In the genomic region with DNA sequence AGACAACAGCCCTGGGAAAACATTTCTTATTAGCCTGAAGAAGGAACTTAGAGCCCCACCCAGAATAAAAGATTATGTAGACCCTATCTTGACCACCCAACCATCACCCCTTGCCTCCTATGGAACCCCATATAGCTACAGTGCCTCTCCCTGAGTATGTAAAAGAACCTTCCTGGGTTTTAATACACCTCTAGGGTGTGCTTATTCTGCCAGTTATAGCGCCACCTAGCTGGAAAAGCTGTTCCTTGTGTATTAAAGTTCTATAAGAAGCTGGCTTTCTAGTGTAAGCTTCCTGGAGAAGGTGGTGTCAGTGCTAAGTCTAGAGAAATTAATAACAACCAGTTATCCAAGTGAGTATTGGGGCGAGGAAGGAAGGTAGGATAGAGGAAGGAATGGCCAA, we compare ENCODE assay signal across 9 mouse cellular contexts.
A peak's percentile ranks its signal among the peaks of the same experiment; 100 is the strongest.
DNase-seq lines count a peak whose midpoint lies in the region; ATAC-seq and TF ChIP-seq lines count a peak whose summit lies in the region.
"Had no signal": no experiment of that assay in that cellular context is flagged by ENCODE, and none has a peak within 500 bp of the region (broad histone marks: within the 10 kb centered on the region; RNA-seq: fewer than 3 reads in every experiment).

No protein-coding gene starts in this region.

- H3K27ac ChIP-seq in heart, embryonic 12.5 days (ENCODE audit: poor library complexity, severe bottlenecking): no peak overlapping the region
- H3K27ac ChIP-seq in heart, embryonic 11.5 days (ENCODE audit: low read depth, low read length): no peak overlapping the region
- H3K27ac ChIP-seq in MEL (ENCODE audit: control insufficient read depth, low read depth, low read length): no peak overlapping the region
- no peak overlapping the region for H3K27ac ChIP-seq in intestine, postnatal 0 days (ENCODE audit: low read depth, low read length)
- H3K27ac ChIP-seq: liver, embryonic 13.5 days had no signal

- peak in 2 of 3 experiments; percentile 16 to 50; a peak in 2 of 6 replicates for TF ChIP-seq CTCF in MEL (IDR thresholded peaks at IDR 0.05 in 2 of 3, conservative IDR thresholded peaks at IDR 0.05 in 1 of 3; ENCODE audit: control insufficient read depth in 1 of 3, insufficient read depth in 1 of 3, low read depth in 2 of 3, low read length in 3 of 3, poor library complexity in 1 of 3, severe bottlenecking in 1 of 3)
- peak; percentile 79 for TF ChIP-seq CTCF in intestine, postnatal 0 days (IDR thresholded peaks at IDR 0.05; ENCODE audit: low read depth)

- no peaks in the 10 kb centered on the region for H3K79me2 ChIP-seq in MEL (ENCODE audit: control insufficient read depth, insufficient read depth, low read length, poor library complexity)

- TF ChIP-seq EP300 in MEL (IDR thresholded peaks at IDR 0.05; ENCODE audit: low read depth in 1 of 2, low read length in 2 of 2): no peak

- intact Hi-C loops in left cerebral cortex, postnatal 4 days (cut with DNase I): no loop called here

- H3K9me3 ChIP-seq in heart, embryonic 12.5 days (replicated peaks): no peaks in the 10 kb centered on the region
- H3K9me3 ChIP-seq in heart, embryonic 11.5 days (replicated peaks; ENCODE audit: control insufficient read depth, low read length): no peaks in the 10 kb centered on the region
- no peaks in the 10 kb centered on the region for H3K9me3 ChIP-seq in MEL (replicated peaks; ENCODE audit: insufficient read depth, low read length)
- no peaks in the 10 kb centered on the region for H3K9me3 ChIP-seq in intestine, postnatal 0 days (ENCODE audit: control insufficient read depth)
- H3K9me3 ChIP-seq: liver, embryonic 13.5 days had no signal

- TF ChIP-seq POLR2A in MEL (IDR thresholded peaks at IDR 0.05; ENCODE audit: control insufficient read depth in 1 of 2, insufficient read depth in 1 of 2, low read depth in 1 of 2, low read length in 2 of 2, poor library complexity in 1 of 2): no peak

- DNase-seq in MEL (ENCODE audit: low read depth, low spot score): peak; percentile 23
- DNase-seq in c-Kit-positive CD71-positive TER-119-negative erythroid progenitor cells, embryonic 14.5 days (ENCODE audit: low read depth): peak; percentile 7
- DNase-seq in left cerebral cortex, postnatal 4 days: peak; percentile 10
- DNase-seq in spleen, postnatal 36 days (ENCODE audit: low spot score in 2 of 2): no peak
- DNase-seq in ovary, postnatal 10 days (ENCODE audit: low spot score): no peak
- DNase-seq: liver, embryonic 13.5 days had no signal

- H3K27me3 ChIP-seq in heart, embryonic 12.5 days (replicated peaks): no peaks in the 10 kb centered on the region
- H3K27me3 ChIP-seq in heart, embryonic 11.5 days (ENCODE audit: control insufficient read depth, insufficient read depth, low read length): no peaks in the 10 kb centered on the region
- H3K27me3 ChIP-seq in MEL (ENCODE audit: control insufficient read depth in 1 of 2, insufficient read depth in 2 of 2, low read length in 2 of 2): no peaks in the 10 kb centered on the region; a peak in 1 of 4 replicates
- no peaks in the 10 kb centered on the region for H3K27me3 ChIP-seq in intestine, postnatal 0 days (replicated peaks; ENCODE audit: control insufficient read depth, insufficient read depth, low read length)
- H3K27me3 ChIP-seq: liver, embryonic 13.5 days had no signal

- 26% methylated on average over 2 of the region's 2 CpGs for WGBS in heart, embryonic 12.5 days
- 23% methylated on average over 2 of the region's 2 CpGs for WGBS in heart, embryonic 11.5 days (ENCODE audit: insufficient replicate concordance)
- 30% methylated on average over 2 of the region's 2 CpGs for WGBS in intestine, postnatal 0 days

- H3K36me3 ChIP-seq in heart, embryonic 12.5 days: no peaks in the 10 kb centered on the region
- peaks cover 3% of the 10 kb centered on the region; the same call in 1 of the 2 replicates for H3K36me3 ChIP-seq in heart, embryonic 11.5 days (ENCODE audit: control insufficient read depth, insufficient read depth, low read length)
- no peaks in the 10 kb centered on the region for H3K36me3 ChIP-seq in MEL (ENCODE audit: control insufficient read depth in 1 of 2, insufficient read depth in 2 of 2, low read length in 2 of 2)
- peaks cover 3% of the 10 kb centered on the region; the same call in 1 of the 2 replicates for H3K36me3 ChIP-seq in intestine, postnatal 0 days (ENCODE audit: control insufficient read depth, insufficient read depth)
- H3K36me3 ChIP-seq: liver, embryonic 13.5 days had no signal

- 0 out of 2 replicates have a peak, but pooled peaks have one; percentile 29 for ATAC-seq in heart, embryonic 12.5 days (ENCODE audit: insufficient number of reproducible peaks, low FRiP score)
- no peak for ATAC-seq in heart, embryonic 11.5 days (replicated peaks; ENCODE audit: insufficient number of reproducible peaks, low FRiP score, low TSS enrichment)
- peak; percentile 45 for ATAC-seq in intestine, postnatal 0 days

- no peak overlapping the region for H3K4me2 ChIP-seq in heart, embryonic 12.5 days
- no peak overlapping the region for H3K4me2 ChIP-seq in heart, embryonic 11.5 days
- H3K4me2 ChIP-seq in intestine, postnatal 0 days (replicated peaks; ENCODE audit: low read depth): no peak overlapping the region
- H3K4me2 ChIP-seq: liver, embryonic 13.5 days had no signal

- peaks cover 8% of the 10 kb centered on the region; the same call in 1 of the 2 replicates for H3K4me1 ChIP-seq in heart, embryonic 12.5 days (replicated peaks)
- peaks cover 6% of the 10 kb centered on the region for H3K4me1 ChIP-seq in heart, embryonic 11.5 days (ENCODE audit: control insufficient read depth, insufficient read depth, low read length)
- no peaks in the 10 kb centered on the region for H3K4me1 ChIP-seq in MEL (ENCODE audit: control insufficient read depth in 1 of 2, insufficient read depth in 2 of 2, low read length in 2 of 2)
- H3K4me1 ChIP-seq in intestine, postnatal 0 days (replicated peaks; ENCODE audit: control insufficient read depth, insufficient read depth, low read length): no peaks in the 10 kb centered on the region
- H3K4me1 ChIP-seq: liver, embryonic 13.5 days had no signal

- H3K9ac ChIP-seq in heart, embryonic 12.5 days: no peak overlapping the region
- H3K9ac ChIP-seq in heart, embryonic 11.5 days (ENCODE audit: low read depth, low read length): no peak overlapping the region
- no peak overlapping the region for H3K9ac ChIP-seq in MEL (ENCODE audit: control insufficient read depth, low read depth, low read length, poor library complexity, severe bottlenecking)
- H3K9ac ChIP-seq in intestine, postnatal 0 days (ENCODE audit: low read depth, low read length): no peak overlapping the region
- H3K9ac ChIP-seq: liver, embryonic 13.5 days had no signal

- H3K4me3 ChIP-seq in heart, embryonic 12.5 days: no peak overlapping the region
- H3K4me3 ChIP-seq in heart, embryonic 11.5 days (ENCODE audit: low read depth, low read length): no peak overlapping the region
- no peak overlapping the region for H3K4me3 ChIP-seq in MEL (ENCODE audit: control insufficient read depth in 1 of 2, insufficient read depth in 1 of 2, low read depth in 2 of 2, low read length in 2 of 2)
- H3K4me3 ChIP-seq in intestine, postnatal 0 days (ENCODE audit: low read depth, low read length): no peak overlapping the region
- H3K4me3 ChIP-seq: liver, embryonic 13.5 days had no signal

- TF ChIP-seq RAD21 in MEL (IDR thresholded peaks at IDR 0.05; ENCODE audit: low read depth, low read length): peak; percentile 16

TF ChIP-seq in MEL, 35 proteins besides CTCF, POLR2A, EP300 and RAD21:
- no peak for TF ChIP-seq POLR2AphosphoS2 (IDR thresholded peaks at IDR 0.05; ENCODE audit: low read length)
- TF ChIP-seq KAT2A (conservative IDR thresholded peaks at IDR 0.05; ENCODE audit: low read depth, low read length): no peak
- TF ChIP-seq ZC3H11A (IDR thresholded peaks at IDR 0.05; ENCODE audit: low read depth, low read length): peak; percentile 31
- TF ChIP-seq RCOR1 (IDR thresholded peaks at IDR 0.05; ENCODE audit: low read depth, low read length): no peak
- no peak for TF ChIP-seq GATA1 (IDR thresholded peaks at IDR 0.05; ENCODE audit: low read depth, low read length)
- no peak for TF ChIP-seq ETS1 (IDR thresholded peaks at IDR 0.05; ENCODE audit: low read depth, low read length)
- no peak for TF ChIP-seq TCF12 (IDR thresholded peaks at IDR 0.05; ENCODE audit: low read depth, low read length)
- TF ChIP-seq TBP (IDR thresholded peaks at IDR 0.05; ENCODE audit: low read depth, low read length): no peak
- TF ChIP-seq SMC3 (IDR thresholded peaks at IDR 0.05; ENCODE audit: low read depth, low read length): peak; percentile 39
TF ChIP-seq in MEL: peak in this region for 2.

Comparison
In these comparisons a context has a peak if more than half of its experiments do, and no peak if none do; other contexts are left out.
1. DNase-seq: peak in MEL (single experiment), c-Kit-positive CD71-positive TER-119-negative erythroid progenitor cells, embryonic 14.5 days (single experiment) and left cerebral cortex, postnatal 4 days (single experiment); none in spleen, postnatal 36 days (0 of 2) and ovary, postnatal 10 days (single experiment).